Mouse (Mus musculus) kidney, embryonic 14.5 days (tissue): ENCODE results near the gene Fmnl1. TPM values are rescaled to one million over a fixed set of nuclear protein-coding genes. Genes with fewer than 3 reads are reported as not detected.

Experiments used
- ATAC-seq: fragments of 200-750 bp; cut with Nextera tagmentation; 2 replicates; pipeline ENCODE4 v1.8.0; 2017; ENCODE audit warnings: moderate number of reproducible peaks, mild to moderate bottlenecking, moderate TSS enrichment, moderate library complexity; ENCODE audit not compliant: low FRiP score, low TSS enrichment
- H3K27ac ChIP-seq: fragments of 300-500 bp; sonication (generic); 2 replicates; pipeline ENCODE4 v1.5.1; 2014; ENCODE audit warnings: low read depth, mild to moderate bottlenecking, low read length, moderate library complexity, mixed read lengths
- H3K27me3 ChIP-seq: fragments of 300-500 bp; sonication (generic); 2 replicates; pipeline ENCODE4 v1.6.1; 2014; ENCODE audit warnings: mild to moderate bottlenecking, low read length; ENCODE audit not compliant: control insufficient read depth, insufficient read depth
- H3K36me3 ChIP-seq: fragments of 300-500 bp; sonication (generic); 2 replicates; pipeline ENCODE4 v1.6.1; 2014; ENCODE audit warnings: low read length, mixed read lengths; ENCODE audit not compliant: control insufficient read depth, insufficient read depth
- H3K4me1 ChIP-seq: fragments of 300-500 bp; sonication (generic); 2 replicates; pipeline ENCODE4 v1.6.1; 2014; ENCODE audit warnings: low read length, mixed read lengths; ENCODE audit not compliant: control insufficient read depth, insufficient read depth
- H3K4me2 ChIP-seq: fragments of 300-500 bp; sonication (generic); replicated peaks from 2 replicates; pipeline ENCODE4 v1.6.1; 2014; ENCODE audit warnings: low read depth, mild to moderate bottlenecking, low read length
- H3K4me3 ChIP-seq: fragments of 300-500 bp; sonication (generic); 2 replicates; pipeline ENCODE4 v1.5.1; 2014; ENCODE audit warnings: mild to moderate bottlenecking, low read length
- H3K9ac ChIP-seq: fragments of 300-500 bp; sonication (generic); 2 replicates; pipeline ENCODE4 v1.6.1; 2014; ENCODE audit warnings: low read depth, mild to moderate bottlenecking, low read length, moderate library complexity
- H3K9me3 ChIP-seq: fragments of 300-500 bp; sonication (generic); 2 replicates; pipeline ENCODE4 v1.6.1; 2016; ENCODE audit warnings: low read length; ENCODE audit not compliant: control insufficient read depth
- WGBS: fragments of 180-500 bp; shearing (Covaris S2); extraction: QIAGEN DNeasy Blood & Tissue Kit; methylation state at CpG from one replicate; pipeline ENCODE4 v1.1.7; 2014; 5-methylcytosine and 5-hydroxymethylcytosine counted together
- polyA plus RNA-seq: library from polyadenylated mRNA; unstranded; fragments of >200 nt; fragmentation: Nextera tagmentation; extraction: Ambion mirVana; gene quantifications from 2 replicates; pipeline ENCODE4 v1.2.1, GENCODE M21; 2014

The Fmnl1 gene
- polyA plus RNA-seq, 1 experiment from 2014 or later = 4.0 TPM

- H3K9me3 ChIP-seq = no peaks in the 10 kb centered on the region
- peaks cover 36% of the 10 kb centered on the region for H3K27me3 ChIP-seq
- WGBS = 22% methylated on average over 9 of the region's 9 CpGs
- no peaks in the 10 kb centered on the region for H3K36me3 ChIP-seq
- H3K4me2 ChIP-seq = peak overlapping the region; percentile 99
- no peak for ATAC-seq
- H3K27ac ChIP-seq = no peak overlapping the region
- H3K4me1 ChIP-seq = peaks cover 19% of the 10 kb centered on the region
- peak overlapping the region; percentile 63 for H3K4me3 ChIP-seq
- no peak overlapping the region for H3K9ac ChIP-seq
Observed at GRCm38 (mm10) chr11:103171703-103172391, 940 bp downstream of the Fmnl1 start.

- no peak overlapping the region for H3K27ac ChIP-seq
- no peak overlapping the region; the same call in 1 of the 2 replicates for H3K4me2 ChIP-seq
Observed at GRCm38 (mm10) chr11:103172392-103173040, 1.6 kb downstream of the Fmnl1 start.

GRCm38 (mm10) chr11:103173041-103173770 is 2.3 kb downstream of the Fmnl1 start:
- no peak for ATAC-seq
- H3K27me3 ChIP-seq = peaks cover 36% of the 10 kb centered on the region

More at GRCm38 (mm10) chr11:103172392-103173040, 1.6 kb downstream of the Fmnl1 start:
- Histone ChIP-seq H3K4me1 (peaks cover 19% of the 10 kb centered on the region), H3K4me3 (no peak overlapping the region), H3K36me3 (no peaks in the 10 kb centered on the region), H3K9me3 (no peaks in the 10 kb centered on the region), H3K27me3 (peaks cover 36% of the 10 kb centered on the region), H3K9ac (no peak overlapping the region)
- ATAC-seq = no peak
- WGBS = 58% methylated on average over 6 of the region's 6 CpGs

GRCm38 (mm10) chr11:103173771-103174344 is 3.0 kb downstream of the Fmnl1 start:
- Histone ChIP-seq H3K27ac (no peak overlapping the region), H3K9me3 (no peaks in the 10 kb centered on the region), H3K4me2 (no peak overlapping the region), H3K4me1 (peaks cover 19% of the 10 kb centered on the region), H3K4me3 (no peak overlapping the region), H3K9ac (no peak overlapping the region), H3K36me3 (no peaks in the 10 kb centered on the region), H3K27me3 (peaks cover 36% of the 10 kb centered on the region)
- no peak for ATAC-seq
- 90% methylated on average over 11 of the region's 11 CpGs for WGBS

More at GRCm38 (mm10) chr11:103173041-103173770, 2.3 kb downstream of the Fmnl1 start:
- no peak overlapping the region for H3K4me2 ChIP-seq
- 83% methylated on average over 7 of the region's 7 CpGs for WGBS
- no peaks in the 10 kb centered on the region for H3K9me3 ChIP-seq
- no peaks in the 10 kb centered on the region for H3K36me3 ChIP-seq
- no peak overlapping the region for H3K9ac ChIP-seq
- H3K4me1 ChIP-seq = peaks cover 19% of the 10 kb centered on the region
- no peak overlapping the region for H3K4me3 ChIP-seq
- H3K27ac ChIP-seq = no peak overlapping the region

- Histone ChIP-seq H3K9ac (no peak overlapping the region), H3K36me3 (no peaks in the 10 kb centered on the region), H3K4me2 (no peak overlapping the region), H3K4me1 (peaks cover 19% of the 10 kb centered on the region), H3K27me3 (peaks cover 34% of the 10 kb centered on the region), H3K27ac (no peak overlapping the region), H3K9me3 (no peaks in the 10 kb centered on the region), H3K4me3 (no peak overlapping the region)
- 74% methylated on average over 5 of the region's 5 CpGs for WGBS
- no peak for ATAC-seq
Observed at GRCm38 (mm10) chr11:103174411-103174832, 3.5 kb downstream of the Fmnl1 start.

- Histone ChIP-seq H3K4me1 (peaks cover 19% of the 10 kb centered on the region), H3K9ac (no peak overlapping the region), H3K27me3 (peaks cover 29% of the 10 kb centered on the region), H3K9me3 (no peaks in the 10 kb centered on the region), H3K4me2 (no peak overlapping the region), H3K36me3 (no peaks in the 10 kb centered on the region), H3K4me3 (no peak overlapping the region), H3K27ac (no peak overlapping the region)
- WGBS = 24% methylated on average over 8 of the region's 8 CpGs
- 0 out of 2 replicates have a peak, but pooled peaks have one; percentile 29 for ATAC-seq
Observed at GRCm38 (mm10) chr11:103174891-103175391, 4.0 kb downstream of the Fmnl1 start.

GRCm38 (mm10) chr11:103175688-103176442 is 5.0 kb downstream of the Fmnl1 start:
- peaks cover 19% of the 10 kb centered on the region for H3K27me3 ChIP-seq
- H3K9ac ChIP-seq = no peak overlapping the region
- peaks cover 14% of the 10 kb centered on the region for H3K4me1 ChIP-seq
- H3K36me3 ChIP-seq = no peaks in the 10 kb centered on the region
- H3K9me3 ChIP-seq = no peaks in the 10 kb centered on the region
- 67% methylated on average over 14 of the region's 14 CpGs for WGBS
- no peak overlapping the region for H3K4me2 ChIP-seq
- H3K4me3 ChIP-seq = no peak overlapping the region
- no peak for ATAC-seq
- no peak overlapping the region for H3K27ac ChIP-seq

- peaks cover 13% of the 10 kb centered on the region for H3K27me3 ChIP-seq
- no peak for ATAC-seq
- WGBS = 81% methylated on average over 1 of the region's 1 CpGs
Observed at GRCm38 (mm10) chr11:103176510-103176909, 5.6 kb downstream of the Fmnl1 start.

More at GRCm38 (mm10) chr11:103176510-103176909, 5.6 kb downstream of the Fmnl1 start:
- Histone ChIP-seq H3K27ac (no peak overlapping the region), H3K36me3 (no peaks in the 10 kb centered on the region), H3K9me3 (no peaks in the 10 kb centered on the region), H3K4me2 (no peak overlapping the region), H3K9ac (no peak overlapping the region), H3K4me3 (no peak overlapping the region), H3K4me1 (peaks cover 14% of the 10 kb centered on the region)
